Mouse (Mus musculus): Measurements from ENCODE around the gene Bcl7b. TPM values are rescaled to one million over a fixed set of nuclear protein-coding genes. Genes with fewer than 3 reads are reported as not detected.

The Bcl7b gene
- polyA plus RNA-seq, 1 experiment = not detected

GRCm38 (mm10) chr5:135187349-135188213, 19.5 kb downstream of the Bcl7b start:
- peak overlapping the region; percentile 58 for H3K27ac ChIP-seq (ENCODE audit: insufficient read depth, low read depth, low read length)
- H3K4me3 ChIP-seq (ENCODE audit: insufficient read depth, low read depth, low read length) = peak overlapping the region; percentile 88
- H3K4me1 ChIP-seq (ENCODE audit: control insufficient read depth, insufficient read depth, low read length) = peaks cover 8% of the 10 kb centered on the region
- TF ChIP-seq CTCF (IDR thresholded peaks at IDR 0.05; ENCODE audit: insufficient read depth, low read depth, low read length) (no peak), POLR2A (IDR thresholded peaks at IDR 0.05; ENCODE audit: insufficient read depth, low read depth, low read length) (no peak)
- under 1% methylated on average over 101 of the region's 102 CpGs for WGBS

GRCm38 (mm10) chr5:135188214-135188554, 20.1 kb downstream of the Bcl7b start:
- Histone ChIP-seq H3K4me1 (ENCODE audit: control insufficient read depth, insufficient read depth, low read length) (peaks cover 8% of the 10 kb centered on the region), H3K4me3 (ENCODE audit: insufficient read depth, low read depth, low read length) (peak overlapping the region; percentile 88), H3K27ac (ENCODE audit: insufficient read depth, low read depth, low read length) (no peak overlapping the region)
- 2% methylated on average over 8 of the region's 8 CpGs for WGBS
- TF ChIP-seq CTCF (IDR thresholded peaks at IDR 0.05; ENCODE audit: insufficient read depth, low read depth, low read length) = no peak
- no peak for TF ChIP-seq POLR2A (IDR thresholded peaks at IDR 0.05; ENCODE audit: insufficient read depth, low read depth, low read length)

DNA sequence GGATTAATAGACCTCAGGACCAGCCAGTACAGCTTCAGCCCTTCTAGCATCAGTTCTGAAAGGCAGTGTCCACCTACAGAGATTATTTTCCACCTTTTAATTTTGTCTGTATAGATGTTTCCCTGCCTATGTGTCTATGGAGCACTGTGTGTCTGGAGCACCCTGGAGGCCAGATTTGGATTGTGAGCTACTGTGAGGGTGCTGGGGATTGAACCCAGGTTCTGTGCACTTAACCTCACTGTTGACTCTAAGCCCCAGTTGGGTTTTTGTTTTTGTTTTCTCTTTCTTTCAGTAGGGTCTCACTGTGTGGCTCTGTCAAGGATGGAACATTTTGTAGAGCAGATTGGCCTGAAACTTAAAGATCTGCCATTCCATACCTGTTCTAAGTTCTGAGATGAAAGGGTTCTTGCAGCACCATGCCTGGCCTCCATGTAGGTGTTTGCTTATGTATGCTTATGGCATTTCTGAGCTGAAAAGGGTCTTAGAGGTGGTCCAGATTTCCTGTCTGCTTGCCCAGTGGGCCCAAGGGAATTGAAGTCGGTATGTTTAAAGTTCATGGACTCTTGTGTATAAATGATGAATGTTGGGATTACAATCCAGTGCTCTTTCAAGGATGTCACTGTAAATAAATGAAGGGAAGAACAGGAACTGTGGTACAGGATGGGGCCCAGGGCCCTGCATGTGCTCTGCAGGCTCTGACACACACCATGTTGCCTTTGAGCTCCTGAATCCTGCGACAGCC, 21.4 kb downstream of the Bcl7b start:
- H3K4me3 ChIP-seq (ENCODE audit: insufficient read depth, low read depth, low read length) = no peak overlapping the region
- TF ChIP-seq POLR2A (IDR thresholded peaks at IDR 0.05; ENCODE audit: insufficient read depth, low read depth, low read length) (no peak), CTCF (IDR thresholded peaks at IDR 0.05; ENCODE audit: insufficient read depth, low read depth, low read length) (no peak)
- peaks cover 4% of the 10 kb centered on the region for H3K4me1 ChIP-seq (ENCODE audit: control insufficient read depth, insufficient read depth, low read length)

GRCm38 (mm10) chr5:135191620-135192019, 23.5 kb downstream of the Bcl7b start:
- TF ChIP-seq POLR2A (IDR thresholded peaks at IDR 0.05; ENCODE audit: insufficient read depth, low read depth, low read length) (no peak), CTCF (IDR thresholded peaks at IDR 0.05; ENCODE audit: insufficient read depth, low read depth, low read length) (no peak; the same call in 1 of the 2 replicates)
- 26% methylated on average over 2 of the region's 2 CpGs for WGBS
- Histone ChIP-seq H3K4me1 (ENCODE audit: control insufficient read depth, insufficient read depth, low read length) (peaks cover 2% of the 10 kb centered on the region; the same call in 1 of the 2 replicates), H3K27ac (ENCODE audit: insufficient read depth, low read depth, low read length) (no peak overlapping the region), H3K4me3 (ENCODE audit: insufficient read depth, low read depth, low read length) (no peak overlapping the region)

More for the DNA sequence above, 21.4 kb downstream of the Bcl7b start:
- WGBS = 41% methylated on average over 2 of the region's 2 CpGs
- H3K27ac ChIP-seq (ENCODE audit: insufficient read depth, low read depth, low read length) = no peak overlapping the region

GRCm38 (mm10) chr5:135192431-135192830, 24.3 kb downstream of the Bcl7b start:
- 93% methylated on average over 1 of the region's 1 CpGs for WGBS
- Histone ChIP-seq H3K4me3 (ENCODE audit: insufficient read depth, low read depth, low read length) (no peak overlapping the region), H3K27ac (ENCODE audit: insufficient read depth, low read depth, low read length) (no peak overlapping the region), H3K4me1 (ENCODE audit: control insufficient read depth, insufficient read depth, low read length) (peaks cover 2% of the 10 kb centered on the region; the same call in 1 of the 2 replicates)
- TF ChIP-seq POLR2A (IDR thresholded peaks at IDR 0.05; ENCODE audit: insufficient read depth, low read depth, low read length) (no peak), CTCF (IDR thresholded peaks at IDR 0.05; ENCODE audit: insufficient read depth, low read depth, low read length) (no peak)

GRCm38 (mm10) chr5:135196367-135196766, 28.3 kb downstream of the Bcl7b start:
- H3K4me1 ChIP-seq (ENCODE audit: control insufficient read depth, insufficient read depth, low read length) = no peaks in the 10 kb centered on the region
- no peak for TF ChIP-seq CTCF (IDR thresholded peaks at IDR 0.05; ENCODE audit: insufficient read depth, low read depth, low read length)
- TF ChIP-seq POLR2A (IDR thresholded peaks at IDR 0.05; ENCODE audit: insufficient read depth, low read depth, low read length) = no peak
- WGBS = 73% methylated on average over 6 of the region's 6 CpGs
- no peak overlapping the region for H3K4me3 ChIP-seq (ENCODE audit: insufficient read depth, low read depth, low read length)
- no peak overlapping the region for H3K27ac ChIP-seq (ENCODE audit: insufficient read depth, low read depth, low read length)

GRCm38 (mm10) chr5:135202763-135203162, 34.7 kb downstream of the Bcl7b start:
- 83% methylated on average over 3 of the region's 3 CpGs for WGBS
- TF ChIP-seq CTCF (IDR thresholded peaks at IDR 0.05; ENCODE audit: insufficient read depth, low read depth, low read length) (no peak), POLR2A (IDR thresholded peaks at IDR 0.05; ENCODE audit: insufficient read depth, low read depth, low read length) (no peak)
- H3K4me1 ChIP-seq (ENCODE audit: control insufficient read depth, insufficient read depth, low read length) = no peaks in the 10 kb centered on the region
- no peak overlapping the region for H3K4me3 ChIP-seq (ENCODE audit: insufficient read depth, low read depth, low read length)
- no peak overlapping the region for H3K27ac ChIP-seq (ENCODE audit: insufficient read depth, low read depth, low read length)

DNA sequence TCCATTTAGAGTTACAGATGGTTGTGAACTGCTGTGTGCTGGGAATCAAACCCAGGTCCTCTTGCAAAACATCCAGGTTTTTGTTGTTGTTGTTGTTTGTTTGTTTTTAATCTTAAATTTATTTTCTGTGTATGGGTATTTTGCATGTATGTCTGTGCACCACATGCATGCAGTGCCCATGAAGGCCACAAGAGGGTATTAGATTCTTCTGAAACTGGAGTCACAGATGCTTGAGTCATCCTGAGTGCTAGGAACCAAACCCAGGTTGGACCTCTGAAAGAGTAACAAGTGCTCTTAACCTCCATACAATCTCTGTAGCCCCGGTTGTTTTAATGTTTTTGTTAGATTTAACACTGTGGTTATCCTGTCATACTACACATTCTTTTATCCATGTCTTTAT, 40.1 kb downstream of the Bcl7b start:
- Histone ChIP-seq H3K4me1 (ENCODE audit: control insufficient read depth, insufficient read depth, low read length) (no peaks in the 10 kb centered on the region), H3K4me3 (ENCODE audit: insufficient read depth, low read depth, low read length) (no peak overlapping the region), H3K27ac (ENCODE audit: insufficient read depth, low read depth, low read length) (no peak overlapping the region)
- 100% methylated on average over 1 of the region's 1 CpGs for WGBS
- TF ChIP-seq CTCF (IDR thresholded peaks at IDR 0.05; ENCODE audit: insufficient read depth, low read depth, low read length) (no peak), POLR2A (IDR thresholded peaks at IDR 0.05; ENCODE audit: insufficient read depth, low read depth, low read length) (no peak)

DNA sequence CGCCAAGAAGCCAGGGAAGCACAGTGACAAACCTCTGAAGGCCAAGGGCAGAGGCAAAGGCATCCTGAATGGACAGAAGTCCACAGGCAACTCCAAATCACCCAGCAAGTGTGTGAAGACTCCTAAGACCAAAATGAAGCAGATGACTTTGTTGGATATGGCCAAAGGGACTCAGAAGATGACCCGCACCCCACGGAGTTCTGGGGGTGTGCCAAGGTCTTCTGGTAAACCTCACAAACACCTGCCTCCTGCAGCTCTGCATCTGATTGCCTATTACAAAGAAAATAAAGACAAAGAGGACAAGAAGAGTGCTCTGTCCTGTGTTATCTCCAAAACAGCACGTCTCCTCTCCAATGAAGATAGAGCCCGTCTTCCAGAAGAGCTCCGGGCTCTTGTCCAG, 48.8 kb downstream of the Bcl7b start:
- no peaks in the 10 kb centered on the region for H3K4me1 ChIP-seq (ENCODE audit: control insufficient read depth, insufficient read depth, low read length)
- no peak overlapping the region for H3K4me3 ChIP-seq (ENCODE audit: insufficient read depth, low read depth, low read length)
- H3K27ac ChIP-seq (ENCODE audit: insufficient read depth, low read depth, low read length) = no peak overlapping the region
- no peak for TF ChIP-seq POLR2A (IDR thresholded peaks at IDR 0.05; ENCODE audit: insufficient read depth, low read depth, low read length)
- WGBS = 86% methylated on average over 6 of the region's 6 CpGs

Measured in olfactory bulb, adult 2 months (tissue).